Mouse (Mus musculus): Measurements from ENCODE around the gene Olfr1423. TPM values are rescaled to one million over a fixed set of nuclear protein-coding genes. Genes with fewer than 3 reads are reported as not detected.
"Not testable (repeated sequence)": the region's sequence is repeated elsewhere in the genome, so short reads cannot be mapped to it uniquely, and the experiment has no call there.

Gene Olfr1423
- polyA plus RNA-seq, 1 experiment from 2014 or later = not detected

DNA sequence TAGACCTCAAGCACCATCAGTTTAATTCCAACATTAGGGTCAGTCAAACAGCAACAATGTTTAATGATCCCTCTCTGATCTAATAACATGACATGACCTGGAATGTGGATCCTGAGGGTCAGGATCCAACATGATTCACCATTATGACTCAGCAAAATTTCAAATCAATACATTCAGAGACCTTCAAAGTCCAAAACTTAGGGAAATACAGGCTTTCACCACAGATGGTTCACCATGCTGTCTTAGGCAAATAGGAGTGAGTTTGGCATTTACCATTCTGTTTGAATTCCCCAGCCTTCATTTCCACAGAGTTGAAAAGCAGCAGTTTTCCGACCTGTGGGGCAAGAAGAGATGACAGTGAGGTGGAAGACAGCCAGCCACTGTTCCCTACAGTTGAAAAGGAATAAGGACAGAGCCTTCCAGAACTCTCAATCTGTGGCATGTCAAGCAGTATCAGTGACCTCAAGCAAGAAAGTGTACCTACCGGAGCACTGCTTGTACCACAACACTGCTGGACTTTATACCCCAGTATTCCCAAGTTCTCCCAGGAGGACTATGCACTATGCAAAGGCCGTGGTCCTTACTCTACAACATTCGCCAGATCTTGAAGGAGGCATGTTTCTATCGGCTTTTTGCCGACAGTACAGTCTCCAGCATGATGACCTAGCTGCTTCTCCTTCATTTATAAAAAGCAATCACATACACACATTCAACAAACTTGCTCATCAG lies 46.2 kb downstream of the Olfr1423 start:
- peaks cover 58% of the 10 kb centered on the region for H3K36me3 ChIP-seq (ENCODE audit: control insufficient read depth, insufficient read depth, low read length)
- H3K4me1 ChIP-seq (ENCODE audit: control insufficient read depth in 2 of 2, insufficient read depth in 2 of 2, low read length in 2 of 2) = peaks cover 7 to 8% of the 10 kb centered on the region in 2 experiments; a peak in 3 of 4 replicates
- no peak overlapping the region for H3K4me3 ChIP-seq (ENCODE audit: control insufficient read depth in 1 of 2, insufficient read depth in 1 of 2, low read depth in 1 of 2, low read length in 2 of 2)
- no peak overlapping the region for H3K4me2 ChIP-seq (ENCODE audit: low read length)
- no peak for ATAC-seq (ENCODE audit: insufficient number of reproducible peaks, insufficient read depth, low FRiP score, low read depth)
- H3K27ac ChIP-seq (replicated peaks in 1 of 2; ENCODE audit: control insufficient read depth in 1 of 2, insufficient read depth in 1 of 2, low read depth in 2 of 2, low read length in 2 of 2) = 0 out of 4 replicates have a peak overlapping the region, but pooled peaks of 1 of the 2 experiments have one; percentile 19
- H3K9ac ChIP-seq (ENCODE audit: low read length) = no peak overlapping the region
- no peaks in the 10 kb centered on the region for H3K27me3 ChIP-seq (ENCODE audit: control insufficient read depth, insufficient read depth, low read length)
- H3K9me3 ChIP-seq (ENCODE audit: control insufficient read depth, low read length) = no peaks in the 10 kb centered on the region
- 82% methylated on average over 6 of the region's 6 CpGs for WGBS

DNA sequence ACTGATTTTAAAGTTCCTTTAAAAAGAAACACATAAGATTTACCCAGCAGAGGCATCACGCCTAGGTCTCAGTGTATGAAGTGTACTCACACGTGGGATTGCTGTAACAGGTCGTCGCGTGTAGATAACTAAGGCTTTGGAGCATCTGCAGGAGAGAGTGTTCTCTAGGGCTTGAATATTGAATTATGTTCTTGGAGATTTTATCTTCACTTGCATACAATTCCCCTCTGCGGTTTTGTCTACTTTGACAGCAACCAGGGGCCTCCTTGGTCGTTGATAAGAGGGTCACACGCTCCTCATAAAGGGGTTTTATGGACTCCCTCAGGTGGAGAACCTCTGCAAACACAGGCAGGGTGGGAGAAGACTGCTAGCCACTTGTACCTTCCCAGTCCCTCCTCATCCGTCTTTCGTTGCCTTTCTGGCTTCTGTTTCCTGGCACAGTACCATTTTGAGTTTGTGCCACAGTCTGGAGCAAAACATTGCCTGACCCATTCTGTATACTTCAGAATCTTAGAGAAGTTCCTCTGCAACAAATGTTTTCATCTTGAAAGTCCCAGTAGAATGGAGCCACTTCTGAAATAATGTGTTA lies 48.6 kb downstream of the Olfr1423 start:
- ATAC-seq (ENCODE audit: insufficient number of reproducible peaks, insufficient read depth, low FRiP score, low read depth) = no peak
- Histone ChIP-seq H3K27ac (replicated peaks in 1 of 2; ENCODE audit: control insufficient read depth in 1 of 2, insufficient read depth in 1 of 2, low read depth in 2 of 2, low read length in 2 of 2) (no peak overlapping the region), H3K27me3 (ENCODE audit: control insufficient read depth, insufficient read depth, low read length) (no peaks in the 10 kb centered on the region), H3K36me3 (ENCODE audit: control insufficient read depth, insufficient read depth, low read length) (peaks cover 81% of the 10 kb centered on the region), H3K9me3 (ENCODE audit: control insufficient read depth, low read length) (no peaks in the 10 kb centered on the region), H3K4me1 (ENCODE audit: control insufficient read depth in 2 of 2, insufficient read depth in 2 of 2, low read length in 2 of 2) (peaks cover 4 to 8% of the 10 kb centered on the region in 2 experiments; a peak in 2 of 4 replicates), H3K4me3 (ENCODE audit: control insufficient read depth in 1 of 2, insufficient read depth in 1 of 2, low read depth in 1 of 2, low read length in 2 of 2) (no peak overlapping the region), H3K9ac (ENCODE audit: low read length) (no peak overlapping the region), H3K4me2 (ENCODE audit: low read length) (no peak overlapping the region)
- WGBS = 82% methylated on average over 10 of the region's 10 CpGs

DNA sequence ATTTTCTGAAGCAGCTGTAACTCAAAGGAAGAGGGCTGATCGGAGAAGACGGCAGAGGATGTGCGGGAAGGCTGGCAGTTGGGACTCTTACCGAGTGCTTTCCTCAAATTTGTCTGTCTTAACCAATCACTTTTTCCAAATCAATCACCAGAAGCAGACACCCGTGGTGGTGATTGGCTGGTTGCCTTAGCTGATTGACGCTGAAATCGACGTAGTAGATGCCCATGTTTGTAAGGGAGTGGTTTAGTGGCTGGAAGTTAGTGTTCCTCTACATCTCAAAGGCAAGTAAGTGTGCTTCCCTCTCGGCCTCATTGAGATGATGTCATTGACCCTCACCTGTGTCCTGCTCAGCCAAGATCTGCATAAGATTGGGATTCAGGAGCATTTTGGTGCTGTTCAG lies 49.1 kb downstream of the Olfr1423 start:
- WGBS = 90% methylated on average over 9 of the region's 9 CpGs
- Histone ChIP-seq H3K36me3 (ENCODE audit: control insufficient read depth, insufficient read depth, low read length) (peaks cover 86% of the 10 kb centered on the region), H3K4me3 (ENCODE audit: control insufficient read depth in 1 of 2, insufficient read depth in 1 of 2, low read depth in 1 of 2, low read length in 2 of 2) (no peak overlapping the region), H3K27ac (replicated peaks in 1 of 2; ENCODE audit: control insufficient read depth in 1 of 2, insufficient read depth in 1 of 2, low read depth in 2 of 2, low read length in 2 of 2) (no peak overlapping the region), H3K4me1 (ENCODE audit: control insufficient read depth in 2 of 2, insufficient read depth in 2 of 2, low read length in 2 of 2) (peaks cover 4 to 8% of the 10 kb centered on the region in 2 experiments; a peak in 2 of 4 replicates), H3K4me2 (ENCODE audit: low read length) (no peak overlapping the region), H3K9ac (ENCODE audit: low read length) (no peak overlapping the region), H3K9me3 (ENCODE audit: control insufficient read depth, low read length) (no peaks in the 10 kb centered on the region), H3K27me3 (ENCODE audit: control insufficient read depth, insufficient read depth, low read length) (no peaks in the 10 kb centered on the region)
- ATAC-seq (ENCODE audit: insufficient number of reproducible peaks, insufficient read depth, low FRiP score, low read depth) = no peak

DNA sequence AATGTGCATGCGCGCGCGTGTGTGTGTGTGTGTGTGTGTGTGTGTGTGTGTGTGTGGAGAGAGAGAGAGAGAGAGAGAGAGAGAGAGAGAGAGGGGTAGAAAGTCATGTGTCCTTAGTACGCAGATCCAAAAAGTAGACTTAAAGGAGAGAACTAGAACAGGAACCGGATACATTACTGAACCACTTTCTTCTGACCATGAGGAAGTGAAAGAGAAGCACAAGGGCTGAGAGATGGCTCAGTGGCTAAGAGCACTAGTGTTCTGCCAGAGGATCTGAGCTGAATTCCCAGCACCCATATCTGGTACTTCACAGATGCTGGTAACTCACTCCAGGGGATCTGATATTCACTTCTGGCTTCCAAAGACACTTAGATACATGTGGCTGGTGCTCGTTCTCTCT lies 51.8 kb downstream of the Olfr1423 start:
- Histone ChIP-seq H3K9ac (ENCODE audit: low read length) (no peak overlapping the region), H3K9me3 (ENCODE audit: control insufficient read depth, low read length) (no peaks in the 10 kb centered on the region), H3K4me3 (ENCODE audit: control insufficient read depth in 1 of 2, insufficient read depth in 1 of 2, low read depth in 1 of 2, low read length in 2 of 2) (no peak overlapping the region), H3K36me3 (ENCODE audit: control insufficient read depth, insufficient read depth, low read length) (peaks cover 100% of the 10 kb centered on the region), H3K4me2 (ENCODE audit: low read length) (no peak overlapping the region), H3K27me3 (ENCODE audit: control insufficient read depth, insufficient read depth, low read length) (no peaks in the 10 kb centered on the region), H3K4me1 (ENCODE audit: control insufficient read depth in 2 of 2, insufficient read depth in 2 of 2, low read length in 2 of 2) (no peaks in the 10 kb centered on the region), H3K27ac (replicated peaks in 1 of 2; ENCODE audit: control insufficient read depth in 1 of 2, insufficient read depth in 1 of 2, low read depth in 2 of 2, low read length in 2 of 2) (no peak overlapping the region)
- WGBS = 95% methylated on average over 7 of the region's 7 CpGs
- ATAC-seq (ENCODE audit: insufficient number of reproducible peaks, insufficient read depth, low FRiP score, low read depth) = no peak

DNA sequence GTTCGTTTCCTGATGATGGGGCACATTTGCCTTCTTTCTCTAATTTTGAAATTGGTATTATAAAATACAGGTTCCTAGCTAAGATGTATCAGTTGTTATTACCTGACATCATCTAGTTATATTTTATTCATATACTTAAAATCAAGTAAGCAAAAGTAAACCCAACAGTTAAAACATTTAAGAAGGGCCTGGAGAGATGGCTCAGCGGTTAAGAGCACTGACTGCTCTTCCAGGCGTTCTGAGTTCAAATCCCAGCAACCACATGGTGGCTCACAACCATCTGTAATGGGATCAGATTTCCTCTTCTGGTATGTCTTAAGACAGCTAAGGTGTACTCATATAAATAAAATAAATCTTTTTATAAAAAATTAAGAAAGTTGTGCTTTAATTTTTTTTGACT lies 53.3 kb downstream of the Olfr1423 start:
- Histone ChIP-seq H3K4me2 (ENCODE audit: low read length) (no peak overlapping the region), H3K9me3 (ENCODE audit: control insufficient read depth, low read length) (no peaks in the 10 kb centered on the region), H3K4me3 (ENCODE audit: control insufficient read depth in 1 of 2, insufficient read depth in 1 of 2, low read depth in 1 of 2, low read length in 2 of 2) (no peak overlapping the region), H3K9ac (ENCODE audit: low read length) (no peak overlapping the region), H3K36me3 (ENCODE audit: control insufficient read depth, insufficient read depth, low read length) (peaks cover 100% of the 10 kb centered on the region), H3K4me1 (ENCODE audit: control insufficient read depth in 2 of 2, insufficient read depth in 2 of 2, low read length in 2 of 2) (no peaks in the 10 kb centered on the region), H3K27ac (replicated peaks in 1 of 2; ENCODE audit: control insufficient read depth in 1 of 2, insufficient read depth in 1 of 2, low read depth in 2 of 2, low read length in 2 of 2) (no peak overlapping the region), H3K27me3 (ENCODE audit: control insufficient read depth, insufficient read depth, low read length) (no peaks in the 10 kb centered on the region)
- WGBS = 83% methylated on average over 3 of the region's 3 CpGs
- ATAC-seq (ENCODE audit: insufficient number of reproducible peaks, insufficient read depth, low FRiP score, low read depth) = no peak

DNA sequence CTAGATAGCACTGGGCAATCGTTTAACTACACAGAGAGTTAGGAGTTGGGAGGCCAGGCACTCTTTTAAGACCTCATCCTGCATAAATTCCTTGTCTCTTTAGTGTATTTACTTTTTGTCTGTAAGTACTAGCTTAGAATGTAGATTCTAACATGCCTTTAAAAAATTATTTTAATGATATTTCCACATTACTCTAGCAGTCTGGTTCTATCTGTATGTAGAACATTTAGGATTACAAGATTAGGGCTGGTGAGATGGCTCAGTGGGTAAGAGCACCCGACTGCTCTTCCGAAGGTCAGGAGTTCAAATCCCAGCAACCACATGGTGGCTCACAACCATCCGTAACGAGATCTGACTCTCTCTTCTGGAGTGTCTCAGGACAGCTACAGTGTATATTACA lies 56.5 kb downstream of the Olfr1423 start:
- H3K27ac ChIP-seq (replicated peaks in 1 of 2; ENCODE audit: control insufficient read depth in 1 of 2, insufficient read depth in 1 of 2, low read depth in 2 of 2, low read length in 2 of 2); ATAC-seq (ENCODE audit: insufficient number of reproducible peaks, insufficient read depth, low FRiP score, low read depth); H3K4me1 ChIP-seq (ENCODE audit: control insufficient read depth in 2 of 2, insufficient read depth in 2 of 2, low read length in 2 of 2); H3K4me2 ChIP-seq (ENCODE audit: low read length); H3K4me3 ChIP-seq (ENCODE audit: control insufficient read depth in 1 of 2, insufficient read depth in 1 of 2, low read depth in 1 of 2, low read length in 2 of 2); H3K9ac ChIP-seq (ENCODE audit: low read length); H3K9me3 ChIP-seq (ENCODE audit: control insufficient read depth, low read length); H3K27me3 ChIP-seq (ENCODE audit: control insufficient read depth, insufficient read depth, low read length): not testable (repeated sequence)
- peaks cover 99% of the 10 kb centered on the region for H3K36me3 ChIP-seq (ENCODE audit: control insufficient read depth, insufficient read depth, low read length)
- WGBS = 86% methylated on average over 5 of the region's 5 CpGs

Data from heart, embryonic 14.5 days (tissue).